Mouse (Mus musculus) midbrain, embryonic 15.5 days (tissue): ENCODE results near the gene Hmgcll1. TPM values are rescaled to one million over a fixed set of nuclear protein-coding genes. Genes with fewer than 3 reads are reported as not detected.

Experiments used
- ATAC-seq: fragments of 200-750 bp; cut with Nextera tagmentation; replicated peaks from 2 replicates; pipeline ENCODE4 v1.8.0; 2017; ENCODE audit warnings: moderate TSS enrichment
- H3K27ac ChIP-seq: fragments of 300-500 bp; sonication (generic); 2 replicates; pipeline ENCODE4 v1.5.1; 2015; ENCODE audit warnings: mild to moderate bottlenecking, inconsistent platforms
- H3K27me3 ChIP-seq: fragments of 300-500 bp; sonication (generic); replicated peaks from 2 replicates; pipeline ENCODE4 v1.6.1; 2015; ENCODE audit warnings: inconsistent platforms
- H3K36me3 ChIP-seq: fragments of 300-500 bp; sonication (generic); replicated peaks from 2 replicates; pipeline ENCODE4 v1.6.1; 2015; ENCODE audit warnings: inconsistent platforms
- H3K4me1 ChIP-seq: fragments of 300-500 bp; sonication (generic); 2 replicates; pipeline ENCODE4 v1.6.1; 2015; ENCODE audit warnings: inconsistent platforms
- H3K4me2 ChIP-seq: fragments of 300-500 bp; sonication (generic); 2 replicates; pipeline ENCODE4 v1.6.1; 2015; ENCODE audit warnings: inconsistent platforms, mild to moderate bottlenecking, moderate library complexity
- H3K4me3 ChIP-seq: fragments of 300-500 bp; sonication (generic); 2 replicates; pipeline ENCODE4 v1.5.1; 2015; ENCODE audit warnings: mild to moderate bottlenecking, inconsistent platforms
- H3K9ac ChIP-seq: fragments of 300-500 bp; sonication (generic); 2 replicates; pipeline ENCODE4 v1.6.1; 2015; ENCODE audit warnings: mild to moderate bottlenecking, inconsistent platforms
- H3K9me3 ChIP-seq: fragments of 300-500 bp; sonication (generic); 2 replicates; pipeline ENCODE4 v1.6.1; 2016; ENCODE audit warnings: inconsistent platforms
- polyA plus RNA-seq: library from polyadenylated mRNA; unstranded; fragments of >200 nt; fragmentation: Nextera tagmentation; extraction: Ambion mirVana; gene quantifications from 2 replicates; pipeline ENCODE4 v1.2.1, GENCODE M21; 2015

Hmgcll1 gene
- polyA plus RNA-seq, 1 experiment from 2014 or later: 23.6 TPM

GRCm38 (mm10) chr9:76179221-76179620 is 164.6 kb downstream of the Hmgcll1 start:
- H3K4me1 ChIP-seq: no peaks in the 10 kb centered on the region
- H3K36me3 ChIP-seq: no peaks in the 10 kb centered on the region
- no peaks in the 10 kb centered on the region for H3K9me3 ChIP-seq
- no peak overlapping the region for H3K27ac ChIP-seq
- no peak overlapping the region for H3K4me2 ChIP-seq
- no peak overlapping the region for H3K9ac ChIP-seq
- H3K27me3 ChIP-seq: no peaks in the 10 kb centered on the region
- no peak for ATAC-seq
- H3K4me3 ChIP-seq: no peak overlapping the region

Other genes with a start within 250 kb of the Hmgcll1 start
- 2.7 and 3.3 TPM in 2 replicates for gene Bmp5, start 239.5 kb upstream of the Hmgcll1 start, polyA plus RNA-seq
- gene Gfral, start 198.8 kb downstream of the Hmgcll1 start, polyA plus RNA-seq: not detected in 2 replicates